Mouse (Mus musculus): ENCODE measurements around the gene Olfr835.

Gene Olfr835

DNA sequence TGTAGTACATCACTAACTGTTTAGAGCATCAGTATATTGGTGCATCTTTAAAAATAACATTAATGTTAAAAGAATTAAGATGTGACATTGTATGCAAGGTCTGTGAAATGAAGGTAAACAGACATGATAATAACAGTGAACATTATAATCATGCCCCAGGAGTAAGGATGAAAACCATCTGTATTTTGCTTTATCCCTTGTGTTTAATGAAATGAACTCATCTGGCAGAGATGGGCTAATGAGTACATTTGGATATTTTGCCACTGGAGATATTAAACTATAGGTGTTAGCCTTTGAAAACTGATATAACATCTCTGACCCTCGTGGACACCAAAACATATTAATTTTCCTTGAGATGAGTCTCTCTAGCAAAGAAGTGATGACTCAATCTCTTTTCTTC, at the start of gene Olfr835:
TSS of gene Olfr835 (plus strand) at position 301 of the 400 bp plus-strand sequence.
- in situ Hi-C loops (cut with MboI; ENCODE audit: low pct_unique_long_range_greater_than_20kb in 1 of 2, low sequenced_read_pairs in 2 of 2, unreplicated experiment in 1 of 2) = no loop called here

DNA sequence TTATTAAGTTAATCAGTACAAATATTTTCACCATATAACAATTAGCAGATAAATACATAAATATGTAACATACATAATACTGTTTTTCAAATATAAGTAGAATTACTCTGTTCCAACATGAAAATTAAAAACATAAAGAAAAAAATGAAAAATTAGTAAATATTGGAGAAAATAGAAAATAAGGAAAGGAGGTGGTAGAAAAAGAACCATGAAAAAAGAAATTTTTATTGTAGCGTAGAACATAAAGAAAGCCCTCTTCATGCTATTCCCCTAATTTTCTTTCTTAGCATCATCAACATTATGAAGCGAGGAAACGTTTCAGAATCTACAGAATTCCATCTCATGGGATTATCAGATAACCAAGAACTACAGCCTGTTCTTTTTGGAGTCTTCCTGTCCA, 44.8 kb upstream of the Olfr835 start, which contains the start of gene Olfr834:
TSS of gene Olfr834 (plus strand) at position 301 of the 400 bp plus-strand sequence.
- in situ Hi-C loops (cut with MboI; ENCODE audit: low pct_unique_long_range_greater_than_20kb in 1 of 2, low sequenced_read_pairs in 2 of 2, unreplicated experiment in 1 of 2) = no loop called here

DNA sequence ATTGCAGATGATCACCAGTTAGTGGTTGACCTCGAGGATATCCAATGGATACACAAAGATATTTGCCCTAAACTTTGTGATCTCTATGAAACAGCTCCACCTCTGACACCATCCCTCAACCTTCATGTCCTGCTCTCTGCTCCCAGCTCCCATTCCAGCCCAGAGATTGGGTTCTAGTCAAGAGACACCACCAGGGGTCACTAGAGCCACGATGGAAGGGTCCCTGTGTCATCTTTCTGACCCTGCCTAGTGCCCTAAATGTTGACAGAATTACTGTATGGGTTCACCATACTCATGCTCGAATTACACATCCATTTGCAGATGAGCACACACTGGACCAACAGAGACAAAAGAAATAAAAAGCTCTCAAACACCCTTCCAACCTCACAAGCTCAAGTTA, 52.5 kb downstream of the Olfr835 start:
- in situ Hi-C loops (cut with MboI; ENCODE audit: low pct_unique_long_range_greater_than_20kb in 1 of 2, low sequenced_read_pairs in 2 of 2, unreplicated experiment in 1 of 2) = no loop called here

Data from mouse embryonic stem cell (cell line).